Mouse (Mus musculus) spleen, adult 2 months (tissue): ENCODE measurements around the gene Enoph1.

Experiments used
- CTCF ChIP-seq: fragments of 200-500 bp; IDR thresholded peaks from 2 replicates; pipeline ENCODE4 v1.5.1; 2011; ENCODE audit warnings: mild to moderate bottlenecking, inconsistent platforms; ENCODE audit not compliant: insufficient read depth, insufficient read length, insufficient replicate concordance; ENCODE audit errors: extremely low read depth
- POLR2A ChIP-seq: fragments of 200-500 bp; IDR thresholded peaks from 2 replicates; pipeline ENCODE4 v1.6.1; 2011; ENCODE audit warnings: low read depth, low read length, inconsistent platforms

DNA sequence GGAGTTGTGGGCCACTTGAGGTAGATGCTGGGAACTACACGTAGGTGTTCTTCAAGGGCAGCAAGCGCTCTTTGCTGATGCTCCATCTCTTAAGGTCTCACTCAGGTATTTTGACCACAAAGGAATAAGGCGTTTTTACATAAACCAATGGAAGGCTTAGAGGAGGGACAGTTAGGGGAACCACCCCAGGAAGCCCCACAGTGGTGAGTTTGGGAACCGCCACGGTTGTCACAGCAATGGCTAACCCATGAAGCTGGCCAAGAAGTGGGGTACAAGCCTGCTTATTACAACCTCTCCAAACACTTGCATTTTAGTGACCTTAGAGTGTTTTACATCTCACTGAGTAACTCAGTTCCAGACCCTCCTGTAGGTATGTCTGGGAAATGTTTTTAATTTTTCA lies 31.8 kb downstream of the Enoph1 start:
- no peak for TF ChIP-seq POLR2A
- no peak for TF ChIP-seq CTCF
